Mouse (Mus musculus) embryonic fibroblast, embryonic 13.5 days (primary cell): ENCODE measurements around the gene Sec24b.

Source experiments
- CTCF ChIP-seq: IDR thresholded peaks from 2 replicates; pipeline ENCODE4 v1.5.1; 2011; ENCODE audit warnings: mild to moderate bottlenecking, control low read depth, low read length, moderate library complexity, borderline replicate concordance; ENCODE audit not compliant: insufficient read depth
- POLR2A ChIP-seq: IDR thresholded peaks from 2 replicates; pipeline ENCODE4 v1.6.1; 2011; ENCODE audit warnings: low read depth, mild to moderate bottlenecking, control low read depth, low read length, moderate library complexity

GRCm38 (mm10) chr3:129979510-129979909 lies 81.8 kb downstream of the Sec24b start:
- TF ChIP-seq POLR2A, result no peak
- no peak for TF ChIP-seq CTCF
